In genomic region chr19:47379141-47379540, GRCm38 (mm10) we compare ENCODE assay signal across 12 mouse cellular contexts.
DNase-seq lines count a peak whose midpoint lies in the region; ATAC-seq and TF ChIP-seq lines count a peak whose summit lies in the region.
"Had no signal": no experiment of that assay in that cellular context is flagged by ENCODE, and none has a peak within 500 bp of the region (broad histone marks: within the 10 kb centered on the region; RNA-seq: fewer than 3 reads in every experiment).

No protein-coding gene starts in this region.

- 67% methylated on average over 5 of the region's 5 CpGs for WGBS in heart, embryonic 10.5 days
- 72% methylated on average over 5 of the region's 5 CpGs for WGBS in embryonic facial prominence, embryonic 10.5 days
- WGBS in liver, embryonic 12.5 days (ENCODE audit: insufficient replicate concordance) = 65% methylated on average over 5 of the region's 5 CpGs

- H3K9me3 ChIP-seq in heart, embryonic 10.5 days = no peaks in the 10 kb centered on the region
- no peaks in the 10 kb centered on the region for H3K9me3 ChIP-seq in E14TG2a.4 (ENCODE audit: low read length)
- H3K9me3 ChIP-seq in embryonic facial prominence, embryonic 10.5 days = no peaks in the 10 kb centered on the region
- H3K9me3 ChIP-seq in liver, embryonic 12.5 days (replicated peaks) = no peaks in the 10 kb centered on the region
- H3K9me3 ChIP-seq: forebrain, embryonic 15.5 days; midbrain, embryonic 12.5 days had no signal

- H3K36me3 ChIP-seq in heart, embryonic 10.5 days = 0 out of 2 replicates have a peak, but pooled peaks cover 2% of the 10 kb centered on the region
- H3K36me3 ChIP-seq in E14TG2a.4 (ENCODE audit: insufficient read depth, low read length) = no peaks in the 10 kb centered on the region
- H3K36me3 ChIP-seq in embryonic facial prominence, embryonic 10.5 days (replicated peaks) = no peaks in the 10 kb centered on the region
- no peaks in the 10 kb centered on the region for H3K36me3 ChIP-seq in liver, embryonic 12.5 days
- H3K36me3 ChIP-seq: forebrain, embryonic 15.5 days; midbrain, embryonic 12.5 days had no signal

- peak overlapping the region; percentile 67 for H3K9ac ChIP-seq in liver, embryonic 12.5 days
- H3K9ac ChIP-seq: forebrain, embryonic 15.5 days; midbrain, embryonic 12.5 days had no signal

- no peak overlapping the region for H3K4me3 ChIP-seq in heart, embryonic 10.5 days
- peak overlapping the region; percentile 64 for H3K4me3 ChIP-seq in E14TG2a.4 (replicated peaks; ENCODE audit: low read length)
- no peak overlapping the region for H3K4me3 ChIP-seq in embryonic facial prominence, embryonic 10.5 days
- H3K4me3 ChIP-seq in liver, embryonic 12.5 days = peak overlapping the region; percentile 22; the same call in 1 of the 2 replicates
- H3K4me3 ChIP-seq: forebrain, embryonic 15.5 days; midbrain, embryonic 12.5 days had no signal

- peak; percentile 94 for DNase-seq in heart, embryonic 10.5 days (ENCODE audit: low spot score)
- DNase-seq in heart, postnatal 14 days = no peak
- DNase-seq in embryonic facial prominence, embryonic 10.5 days (ENCODE audit: low spot score) = no peak
- no peak for DNase-seq in urinary bladder, postnatal 10 days (ENCODE audit: low spot score)
- no peak for DNase-seq in right cerebral cortex, postnatal 4 days
- no peak for DNase-seq in left cerebral cortex, adult 8-10 months (ENCODE audit: low spot score in 2 of 2)
- DNase-seq: cerebellum, postnatal 36 days had no signal

- ATAC-seq in liver, embryonic 12.5 days = peak; percentile 98
- ATAC-seq: forebrain, embryonic 15.5 days had no signal

- intact Hi-C loops in heart, postnatal 14 days (cut with DNase I) = loop anchor here (2.0 kb wide), 1 partner anchor 86 kb away; the partner anchor contains the start of gene Sh3pxd2a

- H3K27me3 ChIP-seq in heart, embryonic 10.5 days (ENCODE audit: insufficient read depth, poor library complexity, severe bottlenecking) = no peaks in the 10 kb centered on the region
- H3K27me3 ChIP-seq in E14TG2a.4 (ENCODE audit: insufficient read depth, low read length) = no peaks in the 10 kb centered on the region
- H3K27me3 ChIP-seq in embryonic facial prominence, embryonic 10.5 days (replicated peaks; ENCODE audit: low read depth, poor library complexity, severe bottlenecking) = no peaks in the 10 kb centered on the region
- H3K27me3 ChIP-seq in liver, embryonic 12.5 days (replicated peaks) = no peaks in the 10 kb centered on the region
- H3K27me3 ChIP-seq: forebrain, embryonic 15.5 days; midbrain, embryonic 12.5 days had no signal

- H3K4me1 ChIP-seq in heart, embryonic 10.5 days = peaks cover 40% of the 10 kb centered on the region
- H3K4me1 ChIP-seq in E14TG2a.4 (replicated peaks; ENCODE audit: low read depth, low read length) = peaks cover 72% of the 10 kb centered on the region
- H3K4me1 ChIP-seq in embryonic facial prominence, embryonic 10.5 days = peaks cover 11% of the 10 kb centered on the region; the same call in 1 of the 2 replicates
- peaks cover 73% of the 10 kb centered on the region for H3K4me1 ChIP-seq in liver, embryonic 12.5 days
- H3K4me1 ChIP-seq: forebrain, embryonic 15.5 days had no signal

- H3K27ac ChIP-seq in heart, embryonic 10.5 days = peak overlapping the region; percentile 77
- peak overlapping the region; percentile 36 for H3K27ac ChIP-seq in embryonic facial prominence, embryonic 10.5 days (replicated peaks)
- H3K27ac ChIP-seq in liver, embryonic 12.5 days = peak overlapping the region; percentile 90
- H3K27ac ChIP-seq: forebrain, embryonic 15.5 days; kidney, postnatal 0 days; midbrain, embryonic 12.5 days had no signal

- no peak for TF ChIP-seq CTCF in E14TG2a.4 (conservative IDR thresholded peaks at IDR 0.05; ENCODE audit: low read length)

- peak overlapping the region; percentile 69 for H3K4me2 ChIP-seq in liver, embryonic 12.5 days
- H3K4me2 ChIP-seq: forebrain, embryonic 15.5 days; midbrain, embryonic 12.5 days had no signal

Comparison
In these comparisons a context has a peak if more than half of its experiments do, and no peak if none do; other contexts are left out.
1. H3K27ac ChIP-seq: peak in every context shown above with its lines; median percentile 90 in liver, embryonic 12.5 days; 77 in heart, embryonic 10.5 days; 36 in embryonic facial prominence, embryonic 10.5 days.
2. H3K4me3 ChIP-seq: peak in E14TG2a.4 (single experiment) and liver, embryonic 12.5 days (single experiment); none in heart, embryonic 10.5 days (single experiment) and embryonic facial prominence, embryonic 10.5 days (single experiment).